Mouse (Mus musculus): Measurements from ENCODE around the gene Atg4d. TPM values are rescaled to one million over a fixed set of nuclear protein-coding genes. Genes with fewer than 3 reads are reported as not detected.
A peak's percentile ranks its signal among the peaks of the same experiment; 100 is the strongest.
"Not testable (repeated sequence)": the region's sequence is repeated elsewhere in the genome, so short reads cannot be mapped to it uniquely, and the experiment has no call there.

The Atg4d gene
- polyA plus RNA-seq, 1 experiment from 2014 or later, result 55.3 TPM

GRCm38 (mm10) chr9:21320619-21321512 is 55.8 kb downstream of the Atg4d start, which contains the start of gene Slc44a2:
Slc44a2 (plus strand) TSS chr9:21320698.
- H3K27me3 ChIP-seq, result no peaks in the 10 kb centered on the region
- H3K36me3 ChIP-seq, result 0 out of 2 replicates have a peak, but pooled peaks cover 3% of the 10 kb centered on the region
- WGBS, result under 1% methylated on average over 52 of the region's 52 CpGs
- ATAC-seq, result peak; percentile 93
- H3K4me3 ChIP-seq (replicated peaks), result peak within 1 kb of the TSS; percentile 78
- no peaks in the 10 kb centered on the region for H3K9me3 ChIP-seq
- H3K4me2 ChIP-seq (replicated peaks), result peak within 1 kb of the TSS; percentile 93
- H3K4me1 ChIP-seq (replicated peaks), result peaks cover 24% of the 10 kb centered on the region
- peak within 1 kb of the TSS; percentile 80 for H3K9ac ChIP-seq (replicated peaks)
- H3K27ac ChIP-seq, result peak within 1 kb of the TSS; percentile 61

GRCm38 (mm10) chr9:21321513-21321835 is 56.4 kb downstream of the Atg4d start:
- no peak for ATAC-seq

DNA sequence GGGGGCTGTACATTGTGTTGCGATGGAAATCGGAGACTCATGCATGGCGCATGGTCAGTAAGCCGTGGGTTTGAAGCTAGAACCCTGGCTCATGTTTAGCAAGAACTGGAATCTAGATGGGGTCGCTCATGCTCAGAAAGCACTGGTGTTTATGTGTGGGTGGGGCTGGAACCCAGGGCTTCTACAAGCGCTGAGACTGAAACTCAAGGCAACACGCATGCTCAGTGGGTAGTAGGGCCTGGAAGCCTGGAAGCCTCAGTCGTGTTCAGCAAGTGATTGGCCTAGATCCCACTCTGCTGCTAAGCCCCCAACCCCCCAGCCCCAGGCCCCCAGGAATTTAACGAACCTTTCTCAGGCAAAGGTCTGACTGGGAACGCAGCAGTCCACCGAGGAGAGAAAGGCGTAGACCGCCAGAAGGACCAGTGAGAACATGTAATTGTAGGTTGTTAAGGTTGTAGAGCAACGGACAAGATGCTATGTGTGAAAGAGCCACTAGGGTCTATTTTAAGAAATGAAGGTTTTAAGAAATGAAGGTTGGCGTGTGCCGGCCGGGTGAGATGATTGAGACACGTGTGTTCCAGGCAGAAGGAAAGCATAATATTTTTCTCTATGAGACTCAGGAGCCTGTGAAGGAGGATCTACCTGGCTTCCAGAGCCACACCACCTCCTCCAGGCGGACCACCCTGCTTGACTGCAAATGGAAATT is 57.3 kb downstream of the Atg4d start:
- peak overlapping the region; percentile 78; the same call in 1 of the 2 replicates for H3K4me3 ChIP-seq (replicated peaks)
- no peak overlapping the region for H3K27ac ChIP-seq
- peaks cover 24% of the 10 kb centered on the region for H3K4me1 ChIP-seq (replicated peaks)
- peak overlapping the region; percentile 80; the same call in 1 of the 2 replicates for H3K9ac ChIP-seq (replicated peaks)
- no peaks in the 10 kb centered on the region for H3K27me3 ChIP-seq
- WGBS, result 85% methylated on average over 19 of the region's 19 CpGs
- no peak for ATAC-seq
- no peaks in the 10 kb centered on the region for H3K9me3 ChIP-seq
- peak overlapping the region; percentile 93 for H3K4me2 ChIP-seq (replicated peaks)
- 0 out of 2 replicates have a peak, but pooled peaks cover 3% of the 10 kb centered on the region for H3K36me3 ChIP-seq

More at GRCm38 (mm10) chr9:21321513-21321835, 56.4 kb downstream of the Atg4d start:
- peak overlapping the region; percentile 78 for H3K4me3 ChIP-seq (replicated peaks)
- 0 out of 2 replicates have a peak, but pooled peaks cover 3% of the 10 kb centered on the region for H3K36me3 ChIP-seq
- H3K4me2 ChIP-seq (replicated peaks), result peak overlapping the region; percentile 93
- H3K9ac ChIP-seq (replicated peaks), result peak overlapping the region; percentile 80
- H3K4me1 ChIP-seq (replicated peaks), result peaks cover 24% of the 10 kb centered on the region
- H3K27ac ChIP-seq, result no peak overlapping the region
- WGBS, result 20% methylated on average over 6 of the region's 6 CpGs
- no peaks in the 10 kb centered on the region for H3K9me3 ChIP-seq
- no peaks in the 10 kb centered on the region for H3K27me3 ChIP-seq

DNA sequence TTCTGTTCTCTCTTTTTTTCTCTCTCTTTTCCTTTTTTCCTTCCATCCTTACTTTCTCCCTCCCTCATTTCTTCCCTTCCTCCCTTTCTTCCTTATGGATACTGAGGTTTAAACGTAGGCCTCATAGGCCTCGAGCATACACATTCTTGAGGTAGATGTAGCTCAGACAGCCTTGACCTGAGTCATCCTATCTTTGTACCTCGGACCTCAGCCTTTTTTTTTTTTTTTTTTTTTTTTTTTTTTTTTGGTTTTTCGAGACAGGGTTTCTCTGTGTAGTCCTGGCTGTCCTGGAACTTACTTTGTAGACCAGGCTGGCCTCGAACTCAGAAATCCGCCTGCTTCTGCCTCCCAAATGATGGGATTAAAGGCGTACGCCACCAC is 57.8 kb downstream of the Atg4d start:
- not testable (repeated sequence) for ATAC-seq; H3K4me3 ChIP-seq (replicated peaks); H3K9me3 ChIP-seq; H3K9ac ChIP-seq (replicated peaks); H3K27ac ChIP-seq; H3K27me3 ChIP-seq; H3K36me3 ChIP-seq; H3K4me2 ChIP-seq (replicated peaks)
- 93% methylated on average over 8 of the region's 8 CpGs for WGBS
- peaks cover 24% of the 10 kb centered on the region for H3K4me1 ChIP-seq (replicated peaks)

- WGBS, result 95% methylated on average over 11 of the region's 11 CpGs
- Histone ChIP-seq H3K36me3 (0 out of 2 replicates have a peak, but pooled peaks cover 3% of the 10 kb centered on the region), H3K27me3 (no peaks in the 10 kb centered on the region), H3K9ac (replicated peaks) (no peak overlapping the region), H3K4me2 (replicated peaks) (no peak overlapping the region), H3K4me3 (replicated peaks) (no peak overlapping the region), H3K4me1 (replicated peaks) (peaks cover 24% of the 10 kb centered on the region), H3K9me3 (no peaks in the 10 kb centered on the region), H3K27ac (no peak overlapping the region)
- no peak for ATAC-seq
Observed at GRCm38 (mm10) chr9:21324269-21324668, 59.2 kb downstream of the Atg4d start.

Other genes with a start within 250 kb of the Atg4d start
- gene Icam1, start 249.3 kb upstream of the Atg4d start, polyA plus RNA-seq (2015; fragmentation: Nextera tagmentation; extraction: Ambion mirVana), result 2.9 and 3.9 TPM in 2 replicates
- gene Icam4, start 235.9 kb upstream of the Atg4d start, polyA plus RNA-seq (2015; fragmentation: Nextera tagmentation; extraction: Ambion mirVana), result 0.23 TPM in 2 replicates
- gene Icam5, start 233.2 kb upstream of the Atg4d start, polyA plus RNA-seq (2015; fragmentation: Nextera tagmentation; extraction: Ambion mirVana), result 0.32 and 0.34 TPM in 2 replicates
- 1.8 and 2.0 TPM in 2 replicates for gene Zglp1, start 198.2 kb upstream of the Atg4d start, polyA plus RNA-seq (2015; fragmentation: Nextera tagmentation; extraction: Ambion mirVana)
- gene Gm49373, start 192.2 kb upstream of the Atg4d start, polyA plus RNA-seq (2015; fragmentation: Nextera tagmentation; extraction: Ambion mirVana), result 1.0 and 1.2 TPM in 2 replicates
- gene Fdx1l, start 191.7 kb upstream of the Atg4d start, polyA plus RNA-seq (2015; fragmentation: Nextera tagmentation; extraction: Ambion mirVana), result 54.4 and 54.8 TPM in 2 replicates
- 1.6 and 1.8 TPM in 2 replicates for gene Gm38431, start 173.3 kb upstream of the Atg4d start, polyA plus RNA-seq (2015; fragmentation: Nextera tagmentation; extraction: Ambion mirVana)
- gene Raver1, start 173.3 kb upstream of the Atg4d start, polyA plus RNA-seq (2015; fragmentation: Nextera tagmentation; extraction: Ambion mirVana), result 33.4 and 40.7 TPM in 2 replicates
- gene Tyk2, start 134.1 kb upstream of the Atg4d start, polyA plus RNA-seq (2015; fragmentation: Nextera tagmentation; extraction: Ambion mirVana), result 11.5 and 12.2 TPM in 2 replicates
- 233 TPM in 2 replicates for gene Cdc37, start 115.3 kb upstream of the Atg4d start, polyA plus RNA-seq (2015; fragmentation: Nextera tagmentation; extraction: Ambion mirVana)
- gene Pde4a, start 99.6 kb upstream of the Atg4d start, polyA plus RNA-seq (2015; fragmentation: Nextera tagmentation; extraction: Ambion mirVana), result 20.1 and 20.2 TPM in 2 replicates
- gene Keap1, start 25.9 kb upstream of the Atg4d start, polyA plus RNA-seq (2015; fragmentation: Nextera tagmentation; extraction: Ambion mirVana), result 58.6 and 61.9 TPM in 2 replicates
- 1.1 and 1.6 TPM in 2 replicates for gene S1pr5, start 16.9 kb upstream of the Atg4d start, polyA plus RNA-seq (2015; fragmentation: Nextera tagmentation; extraction: Ambion mirVana)
- 20.3 and 21.6 TPM in 2 replicates for gene Kri1, start 22.7 kb downstream of the Atg4d start, polyA plus RNA-seq (2015; fragmentation: Nextera tagmentation; extraction: Ambion mirVana)
- 79.6 and 81.3 TPM in 2 replicates for gene Cdkn2d, start 26.1 kb downstream of the Atg4d start, polyA plus RNA-seq (2015; fragmentation: Nextera tagmentation; extraction: Ambion mirVana)
- gene Ap1m2, start 47.0 kb downstream of the Atg4d start, polyA plus RNA-seq (2015; fragmentation: Nextera tagmentation; extraction: Ambion mirVana), result 0.23 and 0.34 TPM in 2 replicates
- gene Slc44a2, start 55.4 kb downstream of the Atg4d start, polyA plus RNA-seq (2015; fragmentation: Nextera tagmentation; extraction: Ambion mirVana), result 61.6 and 63.1 TPM in 2 replicates
- gene Ilf3, start 102.6 kb downstream of the Atg4d start, polyA plus RNA-seq (2015; fragmentation: Nextera tagmentation; extraction: Ambion mirVana), result 312 and 327 TPM in 2 replicates
- 52.3 and 53.0 TPM in 2 replicates for gene Qtrt1, start 146.5 kb downstream of the Atg4d start, polyA plus RNA-seq (2015; fragmentation: Nextera tagmentation; extraction: Ambion mirVana)
- gene Dnm2, start 159.6 kb downstream of the Atg4d start, polyA plus RNA-seq (2015; fragmentation: Nextera tagmentation; extraction: Ambion mirVana), result 66.9 and 71.8 TPM in 2 replicates
- 57.2 and 60.3 TPM in 2 replicates for gene Tmed1, start 245.0 kb downstream of the Atg4d start, polyA plus RNA-seq (2015; fragmentation: Nextera tagmentation; extraction: Ambion mirVana)